ENCODE assay signal across 11 mouse cellular contexts in genomic region chr13:15570908-15571568, GRCm38 (mm10).
DNase-seq lines count a peak whose midpoint lies in the region; ATAC-seq lines count a peak whose summit lies in the region.
"Had no signal": no experiment of that assay in that cellular context is flagged by ENCODE, and none has a peak within 500 bp of the region (broad histone marks: within the 10 kb centered on the region; RNA-seq: fewer than 3 reads in every experiment).

No protein-coding gene starts in this region.

- WGBS in liver, embryonic 15.5 days (ENCODE audit: insufficient replicate concordance), result 16% methylated on average over 15 of the region's 15 CpGs

- H3K9ac ChIP-seq in liver, embryonic 15.5 days, result no peak overlapping the region

- H3K27ac ChIP-seq in liver, embryonic 15.5 days (replicated peaks), result no peak overlapping the region

- no peaks in the 10 kb centered on the region for H3K27me3 ChIP-seq in liver, embryonic 15.5 days

- no peak for DNase-seq in frontal cortex, adult 2 months (ENCODE audit: extremely low spot score in 1 of 2, low spot score in 1 of 2)
- DNase-seq in right cerebral cortex, postnatal 4 days, result peak; percentile 13
- no peak for DNase-seq in right cerebral cortex, adult 18-20 months
- DNase-seq in retina, postnatal 1 day, result peak; percentile 38
- no peak for DNase-seq in kidney, postnatal 10 days
- DNase-seq in cerebellum, adult 9-11 months, result no peak
- DNase-seq: right cerebral cortex, postnatal 25 days had no signal

- H3K9me3 ChIP-seq in liver, embryonic 15.5 days (replicated peaks), result no peaks in the 10 kb centered on the region

- no peaks in the 10 kb centered on the region for H3K4me1 ChIP-seq in liver, embryonic 15.5 days (replicated peaks)

- no peaks in the 10 kb centered on the region for H3K36me3 ChIP-seq in liver, embryonic 15.5 days (replicated peaks)

- peak; percentile 73 for ATAC-seq in frontal cortex, adult (ENCODE audit: low TSS enrichment)
- ATAC-seq in liver, embryonic 15.5 days (ENCODE audit: insufficient read depth), result 0 out of 2 replicates have a peak, but pooled peaks have one; percentile 40
- ATAC-seq: lung, postnatal 0 days had no signal

- no peak overlapping the region for H3K4me2 ChIP-seq in liver, embryonic 15.5 days

- H3K4me3 ChIP-seq in liver, embryonic 15.5 days (replicated peaks), result no peak overlapping the region
- H3K4me3 ChIP-seq: myocyte had no signal

Comparison
In these comparisons a context has a peak if more than half of its experiments do, and no peak if none do; other contexts are left out.
1. DNase-seq: peak in right cerebral cortex, postnatal 4 days (single experiment) and retina, postnatal 1 day (single experiment); none in frontal cortex, adult 2 months (0 of 2), right cerebral cortex, adult 18-20 months (single experiment), kidney, postnatal 10 days (single experiment) and cerebellum, adult 9-11 months (single experiment).